ENCODE assay signal across 23 mouse cellular contexts in genomic region chr11:20776668-20777067, GRCm38 (mm10).
"Had no signal": no experiment of that assay in that cellular context is flagged by ENCODE, and none has a peak within 500 bp of the region (broad histone marks: within the 10 kb centered on the region; RNA-seq: fewer than 3 reads in every experiment).

No protein-coding gene starts in this region.

- DNase-seq: liver, postnatal 0 days; lung, adult 2 months; lung, postnatal 14 days; lung, postnatal 36 days; midbrain, embryonic 14.5 days; retina, postnatal 1 day; right cerebral cortex, adult 18-20 months; right cerebral cortex, postnatal 25 days; right cerebral cortex, postnatal 4 days; spleen, adult 18-20 months; thymus, adult 18-20 months; thymus, postnatal 14 days; thymus, postnatal 36 days had no signal

- H3K9ac ChIP-seq: liver, postnatal 0 days; lung, embryonic 15.5 days; midbrain, embryonic 12.5 days; neural tube, embryonic 13.5 days; neural tube, embryonic 15.5 days had no signal

- H3K9me3 ChIP-seq: lung, embryonic 15.5 days; midbrain, embryonic 10.5 days; midbrain, embryonic 12.5 days; neural tube, embryonic 13.5 days; neural tube, embryonic 15.5 days had no signal

- H3K4me2 ChIP-seq: lung, embryonic 15.5 days; midbrain, embryonic 12.5 days; neural tube, embryonic 13.5 days; neural tube, embryonic 15.5 days had no signal

- H3K27me3 ChIP-seq: lung, embryonic 15.5 days; megakaryocyte, embryonic 14.5 days; midbrain, embryonic 12.5 days; neural tube, embryonic 13.5 days; neural tube, embryonic 15.5 days had no signal

- ATAC-seq: liver, postnatal 0 days; lung, postnatal 0 days; midbrain, embryonic 16.5 days had no signal

- H3K4me1 ChIP-seq: lung, embryonic 15.5 days; neural tube, embryonic 13.5 days; neural tube, embryonic 15.5 days had no signal

- H3K36me3 ChIP-seq: lung, embryonic 15.5 days; midbrain, embryonic 10.5 days; midbrain, embryonic 12.5 days; neural tube, embryonic 13.5 days; neural tube, embryonic 15.5 days had no signal

- H3K4me3 ChIP-seq: lung, embryonic 15.5 days; megakaryocyte, embryonic 14.5 days; midbrain, embryonic 10.5 days; midbrain, embryonic 12.5 days; myocyte; neural tube, embryonic 13.5 days; neural tube, embryonic 15.5 days had no signal

- H3K27ac ChIP-seq: lung, embryonic 15.5 days; macrophage; midbrain, embryonic 10.5 days; midbrain, embryonic 12.5 days; neural tube, embryonic 13.5 days; neural tube, embryonic 15.5 days had no signal
